Mouse (Mus musculus): ENCODE measurements at regions not wholly inside any gene's neighbourhood (a gene's known extent, or its start where the extent isn't known, plus 50 kb on each side); places are given as distances from the start of the nearest gene placed in this dataset.

- no peaks in the 10 kb centered on the region for H3K27me3 ChIP-seq (replicated peaks; ENCODE audit: control insufficient read depth, insufficient read depth, low read length)
- no peak overlapping the region for H3K4me2 ChIP-seq (ENCODE audit: low read depth, low read length)
- H3K9ac ChIP-seq (ENCODE audit: low read depth, low read length) = no peak overlapping the region
- H3K36me3 ChIP-seq (ENCODE audit: control insufficient read depth, insufficient read depth, low read length) = no peaks in the 10 kb centered on the region
- WGBS = 51% methylated on average over 6 of the region's 6 CpGs
- H3K4me1 ChIP-seq (ENCODE audit: control insufficient read depth, insufficient read depth, low read length) = no peaks in the 10 kb centered on the region
- H3K4me3 ChIP-seq (ENCODE audit: low read depth, low read length) = no peak overlapping the region
- peak; percentile 31 for DNase-seq (ENCODE audit: low spot score)
- ATAC-seq (ENCODE audit: low read depth) = peak; percentile 55
- H3K27ac ChIP-seq (replicated peaks; ENCODE audit: low read depth, low read length) = no peak overlapping the region
- H3K9me3 ChIP-seq (ENCODE audit: control insufficient read depth, low read length) = no peaks in the 10 kb centered on the region
These were observed 307.7 kb downstream of the Diras2 start for GRCm38 (mm10) chr13:52223098-52223962.

DNA sequence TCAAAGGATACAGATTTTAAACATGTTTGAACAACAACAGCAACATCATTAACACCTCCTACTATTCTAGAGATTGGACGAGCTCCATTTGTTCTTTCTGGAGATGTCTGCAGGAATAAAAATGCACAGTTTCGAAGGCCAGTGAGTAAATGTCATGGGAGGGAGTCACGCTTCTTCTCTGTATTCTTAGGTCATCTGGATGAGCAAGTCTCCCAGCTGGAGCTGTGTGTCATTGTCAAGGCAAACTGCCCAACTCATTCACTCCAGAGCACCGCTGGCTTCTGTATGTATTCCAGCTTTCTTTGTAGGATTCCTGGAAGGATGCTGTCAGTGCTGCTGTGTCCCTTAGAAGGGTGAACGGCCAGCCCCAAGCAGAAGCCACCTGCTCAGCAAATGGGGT, 297.1 kb downstream of the Diras2 start:
- 81% methylated on average over 5 of the region's 5 CpGs for WGBS
- Histone ChIP-seq H3K36me3 (ENCODE audit: control insufficient read depth, insufficient read depth, low read length) (no peaks in the 10 kb centered on the region), H3K4me1 (ENCODE audit: control insufficient read depth, insufficient read depth, low read length) (0 out of 2 replicates have a peak, but pooled peaks cover 6% of the 10 kb centered on the region)

DNA sequence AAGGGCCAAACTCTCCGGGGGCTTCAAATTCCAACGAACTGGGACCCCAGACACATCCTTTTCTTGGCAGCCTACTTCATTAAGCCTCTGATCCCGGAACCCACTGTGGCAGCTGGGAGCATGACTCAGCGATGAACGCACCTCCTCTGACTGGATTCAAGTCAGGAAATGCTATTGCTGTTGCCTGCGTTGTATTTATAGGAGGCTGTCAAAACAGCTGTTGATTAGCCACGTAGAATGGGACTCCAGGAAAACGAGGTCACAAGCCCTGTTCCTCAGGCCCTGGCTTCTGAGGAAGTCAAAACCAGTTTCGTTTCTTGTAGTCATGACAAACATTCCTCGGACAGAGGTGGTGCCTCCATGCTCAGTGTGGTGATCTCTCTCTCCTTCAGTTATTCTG, 295.0 kb downstream of the Diras2 start:
- Histone ChIP-seq H3K27ac (replicated peaks; ENCODE audit: low read depth, low read length) (no peak overlapping the region; the same call in none of the 2 replicates), H3K36me3 (ENCODE audit: control insufficient read depth, insufficient read depth, low read length) (no peaks in the 10 kb centered on the region), H3K27me3 (replicated peaks; ENCODE audit: control insufficient read depth, insufficient read depth, low read length) (no peaks in the 10 kb centered on the region), H3K4me3 (ENCODE audit: low read depth, low read length) (no peak overlapping the region), H3K9ac (ENCODE audit: low read depth, low read length) (no peak overlapping the region), H3K4me1 (ENCODE audit: control insufficient read depth, insufficient read depth, low read length) (0 out of 2 replicates have a peak, but pooled peaks cover 6% of the 10 kb centered on the region), H3K4me2 (ENCODE audit: low read depth, low read length) (0 out of 2 replicates have a peak overlapping the region, but pooled peaks have one; percentile 7), H3K9me3 (ENCODE audit: control insufficient read depth, low read length) (no peaks in the 10 kb centered on the region)
- ATAC-seq (ENCODE audit: low read depth) (0 out of 2 replicates have a peak, but pooled peaks have one; percentile 41), DNase-seq (ENCODE audit: low spot score) (peak; percentile 76)
- 28% methylated on average over 10 of the region's 10 CpGs for WGBS

More for the DNA sequence above, 297.1 kb downstream of the Diras2 start:
- Histone ChIP-seq H3K9me3 (ENCODE audit: control insufficient read depth, low read length) (no peaks in the 10 kb centered on the region), H3K4me3 (ENCODE audit: low read depth, low read length) (no peak overlapping the region), H3K27me3 (replicated peaks; ENCODE audit: control insufficient read depth, insufficient read depth, low read length) (no peaks in the 10 kb centered on the region), H3K9ac (ENCODE audit: low read depth, low read length) (no peak overlapping the region), H3K4me2 (ENCODE audit: low read depth, low read length) (no peak overlapping the region), H3K27ac (replicated peaks; ENCODE audit: low read depth, low read length) (no peak overlapping the region)
- ATAC-seq (ENCODE audit: low read depth) = no peak
- DNase-seq (ENCODE audit: low spot score) = no peak

- Histone ChIP-seq H3K27ac (replicated peaks; ENCODE audit: low read depth, low read length) (no peak overlapping the region), H3K9me3 (ENCODE audit: control insufficient read depth, low read length) (peaks cover 5% of the 10 kb centered on the region; the same call in 1 of the 2 replicates), H3K9ac (ENCODE audit: low read depth, low read length) (no peak overlapping the region), H3K27me3 (replicated peaks; ENCODE audit: control insufficient read depth, insufficient read depth, low read length) (no peaks in the 10 kb centered on the region), H3K4me3 (ENCODE audit: low read depth, low read length) (no peak overlapping the region), H3K36me3 (ENCODE audit: control insufficient read depth, insufficient read depth, low read length) (no peaks in the 10 kb centered on the region), H3K4me2 (ENCODE audit: low read depth, low read length) (no peak overlapping the region), H3K4me1 (ENCODE audit: control insufficient read depth, insufficient read depth, low read length) (0 out of 2 replicates have a peak, but pooled peaks cover 6% of the 10 kb centered on the region)
- ATAC-seq (ENCODE audit: low read depth) (no peak), DNase-seq (ENCODE audit: low spot score) (no peak)
- 93% methylated on average over 1 of the region's 1 CpGs for WGBS
These were observed 291.5 kb downstream of the Diras2 start for GRCm38 (mm10) chr13:52239563-52239962.

DNA sequence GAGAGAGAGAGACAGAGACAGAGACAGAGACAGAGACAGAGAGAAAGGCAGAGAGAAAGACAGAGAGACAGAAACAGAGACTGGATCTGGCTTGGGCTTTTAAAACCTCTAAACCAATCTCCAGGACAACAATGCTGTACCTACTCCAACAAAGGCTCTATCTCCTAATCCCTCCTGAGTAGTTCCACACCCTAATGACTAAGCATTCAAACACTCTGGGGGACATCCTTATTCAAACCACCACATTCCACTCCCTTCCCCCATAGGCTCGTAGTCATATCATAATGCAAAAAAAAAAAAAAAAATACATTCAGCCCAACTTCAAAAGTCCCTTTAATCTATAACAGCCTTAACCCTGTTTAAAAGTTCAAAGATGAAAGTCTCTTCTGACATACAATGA, 289.3 kb downstream of the Diras2 start:
- no peak overlapping the region for H3K9ac ChIP-seq (ENCODE audit: low read depth, low read length)
- DNase-seq (ENCODE audit: low spot score) (no peak), ATAC-seq (ENCODE audit: low read depth) (no peak)
- H3K9me3 ChIP-seq (ENCODE audit: control insufficient read depth, low read length) = peaks cover 5% of the 10 kb centered on the region; the same call in 1 of the 2 replicates
- no peak overlapping the region for H3K4me2 ChIP-seq (ENCODE audit: low read depth, low read length)
- H3K4me3 ChIP-seq (ENCODE audit: low read depth, low read length) = no peak overlapping the region
- H3K27ac ChIP-seq (replicated peaks; ENCODE audit: low read depth, low read length) = no peak overlapping the region
- no peaks in the 10 kb centered on the region for H3K36me3 ChIP-seq (ENCODE audit: control insufficient read depth, insufficient read depth, low read length)
- no peaks in the 10 kb centered on the region for H3K4me1 ChIP-seq (ENCODE audit: control insufficient read depth, insufficient read depth, low read length)
- WGBS = 42% methylated on average over 1 of the region's 1 CpGs
- H3K27me3 ChIP-seq (replicated peaks; ENCODE audit: control insufficient read depth, insufficient read depth, low read length) = no peaks in the 10 kb centered on the region

DNA sequence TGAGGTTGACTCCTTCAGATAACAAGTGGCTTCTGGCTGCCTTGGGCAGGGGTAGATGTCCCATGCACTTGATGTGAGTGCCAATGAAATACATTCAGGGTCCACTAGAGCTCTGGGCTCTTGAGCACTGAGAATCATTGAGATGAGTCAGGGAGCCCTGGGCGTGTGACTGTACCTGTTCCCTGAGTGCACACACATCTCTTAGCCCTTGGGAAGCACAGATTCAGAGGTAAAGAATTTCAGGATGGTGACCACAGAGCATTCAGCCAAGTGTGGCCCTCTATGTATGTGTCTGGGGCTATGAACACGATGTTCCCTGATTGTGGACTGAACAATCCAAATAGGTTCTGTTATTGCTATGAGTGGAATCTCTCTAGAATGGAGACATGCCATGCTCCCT, 281.6 kb downstream of the Diras2 start:
- Histone ChIP-seq H3K4me2 (ENCODE audit: low read depth, low read length) (no peak overlapping the region), H3K27ac (replicated peaks; ENCODE audit: low read depth, low read length) (no peak overlapping the region), H3K9me3 (ENCODE audit: control insufficient read depth, low read length) (no peaks in the 10 kb centered on the region), H3K4me3 (ENCODE audit: low read depth, low read length) (no peak overlapping the region), H3K36me3 (ENCODE audit: control insufficient read depth, insufficient read depth, low read length) (no peaks in the 10 kb centered on the region), H3K27me3 (replicated peaks; ENCODE audit: control insufficient read depth, insufficient read depth, low read length) (no peaks in the 10 kb centered on the region; the same call in 1 of the 2 replicates), H3K4me1 (ENCODE audit: control insufficient read depth, insufficient read depth, low read length) (no peaks in the 10 kb centered on the region), H3K9ac (ENCODE audit: low read depth, low read length) (no peak overlapping the region)
- no peak for ATAC-seq (ENCODE audit: low read depth)
- no peak for DNase-seq (ENCODE audit: low spot score)
- WGBS = 67% methylated on average over 2 of the region's 2 CpGs

GRCm38 (mm10) chr13:52250371-52250770, 280.7 kb downstream of the Diras2 start:
- Histone ChIP-seq H3K36me3 (ENCODE audit: control insufficient read depth, insufficient read depth, low read length) (no peaks in the 10 kb centered on the region), H3K9ac (ENCODE audit: low read depth, low read length) (no peak overlapping the region), H3K4me2 (ENCODE audit: low read depth, low read length) (no peak overlapping the region), H3K27me3 (replicated peaks; ENCODE audit: control insufficient read depth, insufficient read depth, low read length) (no peaks in the 10 kb centered on the region; the same call in 1 of the 2 replicates), H3K27ac (replicated peaks; ENCODE audit: low read depth, low read length) (no peak overlapping the region), H3K4me3 (ENCODE audit: low read depth, low read length) (no peak overlapping the region), H3K4me1 (ENCODE audit: control insufficient read depth, insufficient read depth, low read length) (no peaks in the 10 kb centered on the region), H3K9me3 (ENCODE audit: control insufficient read depth, low read length) (no peaks in the 10 kb centered on the region)
- 35% methylated on average over 4 of the region's 4 CpGs for WGBS
- DNase-seq (ENCODE audit: low spot score) = no peak
- ATAC-seq (ENCODE audit: low read depth) = no peak

GRCm38 (mm10) chr13:52252303-52252702, 278.8 kb downstream of the Diras2 start:
- Histone ChIP-seq H3K4me2 (ENCODE audit: low read depth, low read length) (no peak overlapping the region), H3K36me3 (ENCODE audit: control insufficient read depth, insufficient read depth, low read length) (no peaks in the 10 kb centered on the region), H3K9ac (ENCODE audit: low read depth, low read length) (no peak overlapping the region), H3K9me3 (ENCODE audit: control insufficient read depth, low read length) (no peaks in the 10 kb centered on the region), H3K27ac (replicated peaks; ENCODE audit: low read depth, low read length) (no peak overlapping the region), H3K4me1 (ENCODE audit: control insufficient read depth, insufficient read depth, low read length) (no peaks in the 10 kb centered on the region), H3K4me3 (ENCODE audit: low read depth, low read length) (no peak overlapping the region), H3K27me3 (replicated peaks; ENCODE audit: control insufficient read depth, insufficient read depth, low read length) (no peaks in the 10 kb centered on the region; the same call in 1 of the 2 replicates)
- DNase-seq (ENCODE audit: low spot score) (no peak), ATAC-seq (ENCODE audit: low read depth) (no peak)
- WGBS = 58% methylated on average over 4 of the region's 4 CpGs

Data from embryonic facial prominence, embryonic 14.5 days (tissue).